Mouse (Mus musculus): Measurements from ENCODE around the gene Gstk1. TPM values are rescaled to one million over a fixed set of nuclear protein-coding genes. Genes with fewer than 3 reads are reported as not detected.

Gstk1 gene
- 10.4 and 11.4 TPM in 2 replicates for polyA plus RNA-seq (2016; fragmentation: Nextera tagmentation; extraction: Ambion mirVana)

GRCm38 (mm10) chr6:42245711-42246353 lies at the start of gene Gstk1:
Gene Gstk1, plus strand, starts transcription at chr6:42245935.
- ATAC-seq (ENCODE audit: low FRiP score, low read depth) = peak; percentile 100
- no peak within 1 kb of the TSS for H3K27ac ChIP-seq (replicated peaks)

GRCm38 (mm10) chr6:42197710-42198109 lies 48.0 kb upstream of the Gstk1 start:
- H3K4me1 ChIP-seq = no peaks in the 10 kb centered on the region
- H3K4me2 ChIP-seq (replicated peaks) = no peak overlapping the region
- H3K27me3 ChIP-seq = no peaks in the 10 kb centered on the region
- no peak overlapping the region for H3K4me3 ChIP-seq
- WGBS = 46% methylated on average over 3 of the region's 3 CpGs
- no peak overlapping the region for H3K27ac ChIP-seq (replicated peaks)
- H3K9me3 ChIP-seq = no peaks in the 10 kb centered on the region
- no peaks in the 10 kb centered on the region for H3K36me3 ChIP-seq
- H3K9ac ChIP-seq (replicated peaks) = no peak overlapping the region
- ATAC-seq (ENCODE audit: low FRiP score, low read depth) = no peak

More at GRCm38 (mm10) chr6:42245711-42246353, at the start of gene Gstk1:
- no peaks in the 10 kb centered on the region for H3K9me3 ChIP-seq
- H3K27me3 ChIP-seq = peaks cover 19% of the 10 kb centered on the region
- H3K4me1 ChIP-seq = no peaks in the 10 kb centered on the region
- WGBS = 4% methylated on average over 28 of the region's 28 CpGs
- H3K4me3 ChIP-seq = peak within 1 kb of the TSS; percentile 45
- H3K4me2 ChIP-seq (replicated peaks) = peak within 1 kb of the TSS; percentile 62
- H3K9ac ChIP-seq (replicated peaks) = peak within 1 kb of the TSS; percentile 50
- H3K36me3 ChIP-seq = no peaks in the 10 kb centered on the region

- WGBS = 88% methylated on average over 1 of the region's 1 CpGs
Measured at GRCm38 (mm10) chr6:42199498-42199897, 46.2 kb upstream of the Gstk1 start.

GRCm38 (mm10) chr6:42215028-42215427 lies 30.7 kb upstream of the Gstk1 start, which contains the start of gene Tas2r144:
Gene Tas2r144, plus strand, starts transcription at chr6:42215328.
- ATAC-seq (ENCODE audit: low FRiP score, low read depth) = no peak
- H3K4me3 ChIP-seq = no peak within 1 kb of the TSS
- no peak within 1 kb of the TSS for H3K4me2 ChIP-seq (replicated peaks)
- no peak within 1 kb of the TSS for H3K27ac ChIP-seq (replicated peaks)
- no peaks in the 10 kb centered on the region for H3K27me3 ChIP-seq
- H3K36me3 ChIP-seq = no peaks in the 10 kb centered on the region
- no peaks in the 10 kb centered on the region for H3K9me3 ChIP-seq
- no peak within 1 kb of the TSS for H3K9ac ChIP-seq (replicated peaks)
- 82% methylated on average over 2 of the region's 2 CpGs for WGBS
- H3K4me1 ChIP-seq = no peaks in the 10 kb centered on the region

More at GRCm38 (mm10) chr6:42199498-42199897, 46.2 kb upstream of the Gstk1 start:
- no peak overlapping the region for H3K4me3 ChIP-seq
- no peak overlapping the region for H3K4me2 ChIP-seq (replicated peaks)
- H3K9ac ChIP-seq (replicated peaks) = no peak overlapping the region
- no peak overlapping the region for H3K27ac ChIP-seq (replicated peaks)
- H3K27me3 ChIP-seq = no peaks in the 10 kb centered on the region
- no peaks in the 10 kb centered on the region for H3K9me3 ChIP-seq
- ATAC-seq (ENCODE audit: low FRiP score, low read depth) = no peak
- no peaks in the 10 kb centered on the region for H3K36me3 ChIP-seq
- H3K4me1 ChIP-seq = no peaks in the 10 kb centered on the region

GRCm38 (mm10) chr6:42222286-42222685 lies 23.4 kb upstream of the Gstk1 start:
- ATAC-seq (ENCODE audit: low FRiP score, low read depth) = no peak
- H3K4me1 ChIP-seq = no peaks in the 10 kb centered on the region
- no peaks in the 10 kb centered on the region for H3K27me3 ChIP-seq
- H3K9me3 ChIP-seq = no peaks in the 10 kb centered on the region
- no peak overlapping the region for H3K4me2 ChIP-seq (replicated peaks)
- no peak overlapping the region for H3K4me3 ChIP-seq
- H3K27ac ChIP-seq (replicated peaks) = no peak overlapping the region
- 65% methylated on average over 3 of the region's 3 CpGs for WGBS
- no peaks in the 10 kb centered on the region for H3K36me3 ChIP-seq
- H3K9ac ChIP-seq (replicated peaks) = no peak overlapping the region

GRCm38 (mm10) chr6:42225046-42225445 lies 20.7 kb upstream of the Gstk1 start:
- Histone ChIP-seq H3K9me3 (no peaks in the 10 kb centered on the region), H3K36me3 (no peaks in the 10 kb centered on the region), H3K4me1 (no peaks in the 10 kb centered on the region), H3K27ac (replicated peaks) (no peak overlapping the region), H3K4me3 (no peak overlapping the region), H3K9ac (replicated peaks) (no peak overlapping the region), H3K4me2 (replicated peaks) (no peak overlapping the region), H3K27me3 (no peaks in the 10 kb centered on the region)
- no peak for ATAC-seq (ENCODE audit: low FRiP score, low read depth)
- WGBS = 74% methylated on average over 4 of the region's 4 CpGs

- Histone ChIP-seq H3K4me2 (replicated peaks) (no peak overlapping the region), H3K4me1 (no peaks in the 10 kb centered on the region), H3K27ac (replicated peaks) (no peak overlapping the region), H3K4me3 (no peak overlapping the region), H3K36me3 (no peaks in the 10 kb centered on the region), H3K9ac (replicated peaks) (no peak overlapping the region), H3K27me3 (no peaks in the 10 kb centered on the region), H3K9me3 (no peaks in the 10 kb centered on the region)
- WGBS = 33% methylated on average over 17 of the region's 17 CpGs
- peak; percentile 62; the same call in 1 of the 2 replicates for ATAC-seq (ENCODE audit: low FRiP score, low read depth)
Measured at GRCm38 (mm10) chr6:42227240-42228101, 18.3 kb upstream of the Gstk1 start.

GRCm38 (mm10) chr6:42229610-42230009 lies 16.1 kb upstream of the Gstk1 start:
- no peak overlapping the region for H3K4me3 ChIP-seq
- no peak overlapping the region for H3K9ac ChIP-seq (replicated peaks)
- no peaks in the 10 kb centered on the region for H3K27me3 ChIP-seq
- 76% methylated on average over 4 of the region's 4 CpGs for WGBS
- no peak overlapping the region for H3K4me2 ChIP-seq (replicated peaks)
- H3K4me1 ChIP-seq = no peaks in the 10 kb centered on the region
- H3K36me3 ChIP-seq = no peaks in the 10 kb centered on the region
- no peaks in the 10 kb centered on the region for H3K9me3 ChIP-seq
- H3K27ac ChIP-seq (replicated peaks) = no peak overlapping the region
- ATAC-seq (ENCODE audit: low FRiP score, low read depth) = no peak

- no peaks in the 10 kb centered on the region for H3K4me1 ChIP-seq
- H3K27me3 ChIP-seq = no peaks in the 10 kb centered on the region
- no peak overlapping the region for H3K4me3 ChIP-seq
- no peaks in the 10 kb centered on the region for H3K9me3 ChIP-seq
- no peaks in the 10 kb centered on the region for H3K36me3 ChIP-seq
- no peak overlapping the region for H3K9ac ChIP-seq (replicated peaks)
- 88% methylated on average over 3 of the region's 3 CpGs for WGBS
- no peak overlapping the region for H3K4me2 ChIP-seq (replicated peaks)
- ATAC-seq (ENCODE audit: low FRiP score, low read depth) = no peak
- no peak overlapping the region for H3K27ac ChIP-seq (replicated peaks)
Measured at GRCm38 (mm10) chr6:42231191-42231590, 14.5 kb upstream of the Gstk1 start.

- Histone ChIP-seq H3K4me2 (replicated peaks) (no peak overlapping the region), H3K9ac (replicated peaks) (no peak overlapping the region), H3K27me3 (no peaks in the 10 kb centered on the region), H3K4me3 (no peak overlapping the region), H3K36me3 (no peaks in the 10 kb centered on the region), H3K4me1 (no peaks in the 10 kb centered on the region), H3K9me3 (no peaks in the 10 kb centered on the region), H3K27ac (replicated peaks) (no peak overlapping the region)
- 69% methylated on average over 6 of the region's 6 CpGs for WGBS
- ATAC-seq (ENCODE audit: low FRiP score, low read depth) = no peak
Measured at GRCm38 (mm10) chr6:42237276-42237805, 8.4 kb upstream of the Gstk1 start.

GRCm38 (mm10) chr6:42241311-42242045 lies 4.3 kb upstream of the Gstk1 start:
- Histone ChIP-seq H3K36me3 (no peaks in the 10 kb centered on the region), H3K4me2 (replicated peaks) (no peak overlapping the region), H3K9me3 (no peaks in the 10 kb centered on the region), H3K4me1 (no peaks in the 10 kb centered on the region), H3K9ac (replicated peaks) (no peak overlapping the region), H3K4me3 (no peak overlapping the region), H3K27ac (replicated peaks) (no peak overlapping the region), H3K27me3 (peaks cover 5% of the 10 kb centered on the region)
- no peak for ATAC-seq (ENCODE audit: low FRiP score, low read depth)
- WGBS = 79% methylated on average over 6 of the region's 6 CpGs
